ENCODE assay signal across 21 mouse cellular contexts in genomic region chr2:117498565-117498964, GRCm38 (mm10).
"Had no signal": no experiment of that assay in that cellular context is flagged by ENCODE, and none has a peak within 500 bp of the region (broad histone marks: within the 10 kb centered on the region; RNA-seq: fewer than 3 reads in every experiment).

No protein-coding gene starts in this region.

- H3K27ac ChIP-seq: liver, embryonic 15.5 days; lung, embryonic 15.5 days; macrophage; midbrain, embryonic 12.5 days; neural tube, embryonic 13.5 days; neural tube, embryonic 15.5 days had no signal

- H3K9me3 ChIP-seq: liver, embryonic 15.5 days; lung, embryonic 15.5 days; megakaryocyte, embryonic 14.5 days; midbrain, embryonic 12.5 days; neural tube, embryonic 13.5 days; neural tube, embryonic 15.5 days had no signal

- H3K4me3 ChIP-seq: liver, embryonic 15.5 days; lung, embryonic 15.5 days; megakaryocyte, embryonic 14.5 days; midbrain, embryonic 12.5 days; neural tube, embryonic 13.5 days; neural tube, embryonic 15.5 days had no signal

- H3K27me3 ChIP-seq: liver, embryonic 15.5 days; lung, embryonic 15.5 days; midbrain, embryonic 12.5 days; neural tube, embryonic 13.5 days; neural tube, embryonic 15.5 days had no signal

- H3K36me3 ChIP-seq: liver, embryonic 15.5 days; lung, embryonic 15.5 days; midbrain, embryonic 12.5 days; neural tube, embryonic 13.5 days; neural tube, embryonic 15.5 days had no signal

- H3K9ac ChIP-seq: liver, embryonic 15.5 days; liver, postnatal 0 days; lung, embryonic 15.5 days; midbrain, embryonic 12.5 days; neural tube, embryonic 13.5 days; neural tube, embryonic 15.5 days had no signal

- DNase-seq: liver, postnatal 0 days; lung, adult 2 months; lung, postnatal 14 days; lung, postnatal 36 days; midbrain, embryonic 14.5 days; retina, postnatal 1 day; right cerebral cortex, adult 18-20 months; right cerebral cortex, postnatal 25 days; right cerebral cortex, postnatal 4 days; spleen, adult 18-20 months; thymus, adult 18-20 months; thymus, postnatal 14 days; thymus, postnatal 36 days had no signal

- ATAC-seq: liver, postnatal 0 days; lung, postnatal 0 days had no signal

- H3K4me1 ChIP-seq: liver, embryonic 15.5 days; lung, embryonic 15.5 days; midbrain, embryonic 12.5 days; neural tube, embryonic 13.5 days; neural tube, embryonic 15.5 days had no signal

- H3K4me2 ChIP-seq: liver, embryonic 15.5 days; lung, embryonic 15.5 days; midbrain, embryonic 12.5 days; neural tube, embryonic 13.5 days; neural tube, embryonic 15.5 days had no signal
